Mouse (Mus musculus) heart, embryonic 15.5 days (tissue): ENCODE data around the gene Gnl1. TPM values are rescaled to one million over a fixed set of nuclear protein-coding genes. Genes with fewer than 3 reads are reported as not detected.
"Not testable (repeated sequence)": the region's sequence is repeated elsewhere in the genome, so short reads cannot be mapped to it uniquely, and the experiment has no call there.

Experiments used
- ATAC-seq: fragments of 200-750 bp; cut with Nextera tagmentation; replicated peaks from 2 replicates; pipeline ENCODE4 v1.8.0; 2017; ENCODE audit warnings: low read depth, moderate TSS enrichment; ENCODE audit not compliant: insufficient number of reproducible peaks, insufficient read depth, low FRiP score
- H3K27ac ChIP-seq: fragments of 300-500 bp; sonication (generic); 2 replicates; pipeline ENCODE4 v1.5.1; 2015; ENCODE audit warnings: mild to moderate bottlenecking, inconsistent platforms
- H3K27me3 ChIP-seq: fragments of 300-500 bp; sonication (generic); 2 replicates; pipeline ENCODE4 v1.6.1; 2015; ENCODE audit warnings: inconsistent platforms
- H3K36me3 ChIP-seq: fragments of 300-500 bp; sonication (generic); 2 replicates; pipeline ENCODE4 v1.6.1; 2015; ENCODE audit warnings: mild to moderate bottlenecking, inconsistent platforms
- H3K4me1 ChIP-seq: fragments of 300-500 bp; sonication (generic); replicated peaks from 2 replicates; pipeline ENCODE4 v1.6.1; 2015; ENCODE audit warnings: inconsistent platforms
- H3K4me2 ChIP-seq: fragments of 300-500 bp; sonication (generic); 2 replicates; pipeline ENCODE4 v1.6.1; 2015; ENCODE audit warnings: inconsistent platforms, mild to moderate bottlenecking, moderate library complexity
- H3K4me3 ChIP-seq: fragments of 300-500 bp; sonication (generic); 2 replicates; pipeline ENCODE4 v1.5.1; 2015; ENCODE audit warnings: mild to moderate bottlenecking, inconsistent platforms
- H3K9ac ChIP-seq: fragments of 300-500 bp; sonication (generic); 2 replicates; pipeline ENCODE4 v1.6.1; 2015; ENCODE audit warnings: mild to moderate bottlenecking, inconsistent platforms
- H3K9me3 ChIP-seq: fragments of 300-500 bp; sonication (generic); replicated peaks from 2 replicates; pipeline ENCODE4 v1.6.1; 2016; ENCODE audit warnings: inconsistent platforms
- WGBS: fragments of 180-500 bp; shearing (Covaris S2); methylation state at CpG from one replicate; pipeline ENCODE4 v1.1.7; 2015; ENCODE audit warnings: mixed read lengths; 5-methylcytosine and 5-hydroxymethylcytosine counted together
- polyA plus RNA-seq: library from polyadenylated mRNA; unstranded; fragments of >200 nt; fragmentation: Nextera tagmentation; extraction: Ambion mirVana; gene quantifications from 2 replicates; pipeline ENCODE4 v1.2.1, GENCODE M21; 2015

Gnl1 gene
- polyA plus RNA-seq, 1 experiment from 2014 or later = 31.4 TPM

DNA sequence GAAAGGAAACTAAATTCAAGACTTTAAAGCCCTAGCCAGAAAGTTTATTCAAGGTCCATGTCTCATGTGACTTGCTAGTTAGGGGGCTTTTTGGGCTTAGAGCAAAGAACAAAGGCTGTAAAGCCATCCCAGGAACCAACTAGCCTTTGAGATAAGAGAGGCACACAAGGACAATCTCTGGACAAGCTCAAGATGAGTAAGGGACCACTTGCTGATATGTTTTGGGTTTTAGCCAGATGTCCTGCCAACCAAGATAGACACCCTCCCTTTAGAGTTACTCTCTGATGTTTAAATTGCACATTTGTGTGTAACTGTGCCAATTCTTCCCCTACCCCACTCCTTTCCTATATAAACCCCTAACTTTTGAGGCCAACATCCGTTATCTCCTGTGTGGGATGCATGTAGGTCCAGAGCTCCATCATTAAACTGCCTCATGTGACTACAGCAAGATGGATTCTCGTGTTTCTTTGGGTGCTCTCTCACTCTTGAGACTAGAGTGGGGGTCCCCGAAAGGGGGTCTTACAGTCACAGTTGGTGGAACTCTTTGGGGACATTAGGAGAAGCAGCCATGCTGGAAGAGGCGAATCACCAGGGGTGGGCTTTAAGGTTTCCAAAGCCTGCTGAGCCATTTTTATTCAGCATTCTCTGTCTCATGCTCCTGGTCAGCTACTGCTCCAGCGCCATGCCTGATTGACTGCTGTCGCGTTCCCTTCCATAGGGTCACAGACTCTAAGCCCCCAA lies 49.4 kb downstream of the Gnl1 start:
- Histone ChIP-seq H3K9ac (no peak overlapping the region), H3K4me1 (peaks cover 13% of the 10 kb centered on the region), H3K4me3 (no peak overlapping the region), H3K27me3 (no peaks in the 10 kb centered on the region), H3K27ac (no peak overlapping the region), H3K9me3 (no peaks in the 10 kb centered on the region), H3K4me2 (no peak overlapping the region), H3K36me3 (no peaks in the 10 kb centered on the region)
- no peak for ATAC-seq
- whole genome bisulfite sequencing = 83% methylated on average over 7 of the region's 7 CpGs

DNA sequence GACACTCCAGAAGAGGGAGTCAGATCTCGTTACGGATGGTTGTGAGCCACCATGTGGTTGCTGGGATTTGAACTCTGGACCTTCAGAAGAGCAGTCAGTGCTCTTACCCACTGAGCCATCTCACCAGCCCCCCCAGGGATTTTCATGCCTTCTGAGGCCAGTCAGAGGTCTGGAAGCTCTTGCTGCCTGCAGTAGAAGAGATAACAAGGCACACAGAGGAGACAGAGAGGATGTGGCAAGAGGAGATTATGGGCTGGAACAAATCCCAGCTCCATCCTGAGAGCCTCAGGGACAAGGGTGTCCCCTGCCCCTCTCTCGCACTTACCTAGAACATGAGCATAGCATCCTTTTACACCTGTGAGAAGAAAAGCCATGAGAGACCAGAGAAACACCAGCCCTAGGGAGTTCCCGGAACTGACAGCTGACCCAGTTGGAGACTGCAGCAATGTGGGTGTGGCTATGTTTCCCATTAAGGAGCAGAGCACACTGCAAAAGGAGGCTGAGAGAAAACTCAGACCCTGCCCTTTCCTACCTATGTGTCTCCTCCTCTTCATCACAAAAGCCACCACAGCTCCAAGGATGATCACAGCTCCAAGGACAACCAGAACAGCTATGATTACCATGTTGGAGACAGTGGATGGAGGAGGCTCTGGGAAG lies 50.5 kb downstream of the Gnl1 start:
- H3K27ac ChIP-seq, H3K4me3 ChIP-seq, H3K36me3 ChIP-seq, H3K9me3 ChIP-seq, H3K9ac ChIP-seq, H3K27me3 ChIP-seq, H3K4me2 ChIP-seq, ATAC-seq: not testable (repeated sequence)
- peaks cover 12% of the 10 kb centered on the region for H3K4me1 ChIP-seq
- 66% methylated on average over 4 of the region's 4 CpGs for WGBS

GRCm38 (mm10) chr17:36030703-36031582 lies 51.3 kb downstream of the Gnl1 start:
- Histone ChIP-seq H3K4me2 (peak overlapping the region; percentile 95), H3K4me3 (peak overlapping the region; percentile 65), H3K4me1 (peaks cover 12% of the 10 kb centered on the region)
- not testable (repeated sequence) for H3K27ac ChIP-seq, ATAC-seq, H3K9ac ChIP-seq, H3K27me3 ChIP-seq, H3K9me3 ChIP-seq, H3K36me3 ChIP-seq
- 54% methylated on average over 8 of the region's 8 CpGs for WGBS

DNA sequence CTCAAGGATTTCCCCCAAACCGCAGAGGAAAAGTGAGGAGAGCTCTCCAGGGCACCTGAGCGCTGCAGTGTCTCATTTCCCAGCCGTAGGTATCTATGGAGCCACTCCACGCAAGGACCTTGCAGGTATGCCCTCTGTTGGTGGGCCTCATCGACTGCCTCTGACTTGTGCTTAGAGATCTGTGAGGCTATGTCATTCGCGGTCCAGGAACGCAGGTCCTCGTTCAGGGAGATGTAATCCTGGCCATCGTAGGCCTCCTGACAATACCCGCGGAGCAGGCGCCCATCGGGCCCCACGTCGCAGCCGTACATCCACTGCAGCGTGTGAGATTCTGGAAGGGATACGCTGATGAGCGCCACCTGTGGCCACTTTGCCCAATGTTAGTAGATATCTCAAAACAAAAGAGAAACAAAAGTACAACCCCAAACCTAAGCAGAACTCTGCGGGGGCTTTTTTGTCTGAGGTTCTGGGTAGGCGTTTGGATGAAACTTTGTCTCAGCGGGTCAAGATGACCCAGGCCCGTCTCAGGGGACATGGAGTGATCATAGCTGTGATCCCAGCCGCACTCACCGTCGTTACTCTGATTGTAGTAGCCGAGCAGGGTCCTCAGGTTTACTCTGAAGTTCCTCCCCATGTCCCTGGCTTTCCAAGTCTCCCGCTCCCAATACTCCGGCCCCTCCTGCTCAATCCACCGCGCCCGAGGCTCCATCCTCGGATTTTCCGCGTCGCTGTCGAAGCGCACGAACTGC lies 52.1 kb downstream of the Gnl1 start:
- Histone ChIP-seq H3K4me1 (peaks cover 12% of the 10 kb centered on the region), H3K27ac (0 out of 2 replicates have a peak overlapping the region, but pooled peaks have one; percentile 20), H3K9ac (peak overlapping the region; percentile 48), H3K4me2 (peak overlapping the region; percentile 95), H3K4me3 (peak overlapping the region; percentile 65)
- H3K27me3 ChIP-seq, H3K9me3 ChIP-seq, H3K36me3 ChIP-seq: not testable (repeated sequence)
- peak; percentile 43; the same call in 1 of the 2 replicates for ATAC-seq
- 4% methylated on average over 40 of the region's 40 CpGs for WGBS

- not testable (repeated sequence) for H3K27me3 ChIP-seq, ATAC-seq, H3K36me3 ChIP-seq, H3K9me3 ChIP-seq
- peak within 1 kb of the TSS; percentile 48 for H3K9ac ChIP-seq
- H3K4me1 ChIP-seq = peaks cover 12% of the 10 kb centered on the region
- 1% methylated on average over 25 of the region's 25 CpGs for WGBS
- H3K4me2 ChIP-seq = peak within 1 kb of the TSS; percentile 95
- peak within 1 kb of the TSS; percentile 65 for H3K4me3 ChIP-seq
- 0 out of 2 replicates have a peak within 1 kb of the TSS, but pooled peaks have one; percentile 20 for H3K27ac ChIP-seq
Observed at GRCm38 (mm10) chr17:36032351-36032875, 52.8 kb downstream of the Gnl1 start, which contains the start of gene H2-T23. H2-T23 (minus strand) TSS chr17:36032855.

- WGBS = 50% methylated on average over 3 of the region's 3 CpGs
- H3K36me3 ChIP-seq, H3K9ac ChIP-seq, ATAC-seq, H3K4me2 ChIP-seq, H3K4me3 ChIP-seq, H3K9me3 ChIP-seq, H3K27ac ChIP-seq, H3K27me3 ChIP-seq: not testable (repeated sequence)
- H3K4me1 ChIP-seq = peaks cover 12% of the 10 kb centered on the region
Observed at GRCm38 (mm10) chr17:36034524-36034923, 54.9 kb downstream of the Gnl1 start.

- H3K9ac ChIP-seq, H3K27me3 ChIP-seq, H3K27ac ChIP-seq, H3K4me2 ChIP-seq, ATAC-seq, H3K36me3 ChIP-seq, H3K9me3 ChIP-seq, H3K4me3 ChIP-seq: not testable (repeated sequence)
- 27% methylated on average over 3 of the region's 3 CpGs for WGBS
- H3K4me1 ChIP-seq = peaks cover 12% of the 10 kb centered on the region
Observed at GRCm38 (mm10) chr17:36035010-36035638, 55.5 kb downstream of the Gnl1 start.

- not testable (repeated sequence) for H3K36me3 ChIP-seq, H3K4me2 ChIP-seq, H3K27me3 ChIP-seq, ATAC-seq, H3K27ac ChIP-seq, H3K9me3 ChIP-seq, H3K4me3 ChIP-seq, H3K9ac ChIP-seq
- H3K4me1 ChIP-seq = peaks cover 12% of the 10 kb centered on the region
- 81% methylated on average over 13 of the region's 13 CpGs for WGBS
Observed at GRCm38 (mm10) chr17:36036126-36036525, 56.5 kb downstream of the Gnl1 start.
